Mouse (Mus musculus) hindbrain, embryonic 10.5 days (tissue): ENCODE data around the gene Gm11492. TPM values are rescaled to one million over a fixed set of nuclear protein-coding genes. Genes with fewer than 3 reads are reported as not detected.

Source experiments
- DNase-seq: peaks from one replicate; pipeline ENCODE4 v3.0.0-alpha.2; 2017; ENCODE audit warnings: low spot score
- H3K27ac ChIP-seq: fragments of 300-500 bp; sonication (generic); 2 replicates; pipeline ENCODE4 v1.5.1; 2016; ENCODE audit warnings: mild to moderate bottlenecking, moderate library complexity
- H3K27me3 ChIP-seq: fragments of 300-500 bp; sonication (generic); 2 replicates; pipeline ENCODE4 v1.6.1; 2016; ENCODE audit warnings: mild to moderate bottlenecking; ENCODE audit not compliant: poor library complexity, insufficient read depth, severe bottlenecking
- H3K36me3 ChIP-seq: fragments of 300-500 bp; sonication (generic); 2 replicates; pipeline ENCODE4 v1.6.1; 2016; ENCODE audit warnings: mild to moderate bottlenecking, moderate library complexity
- H3K4me1 ChIP-seq: fragments of 300-500 bp; sonication (generic); replicated peaks from 2 replicates; pipeline ENCODE4 v1.6.1; 2016; ENCODE audit warnings: mild to moderate bottlenecking
- H3K4me3 ChIP-seq: fragments of 300-500 bp; sonication (generic); 2 replicates; pipeline ENCODE4 v1.5.1; 2016; ENCODE audit warnings: mild to moderate bottlenecking, moderate library complexity
- H3K9me3 ChIP-seq: fragments of 300-500 bp; sonication (generic); 2 replicates; pipeline ENCODE4 v1.6.1; 2016; ENCODE audit warnings: mild to moderate bottlenecking, moderate library complexity
- WGBS: fragments of 180-500 bp; shearing (Covaris S2); methylation state at CpG from one replicate; pipeline ENCODE4 v1.1.7; 2016; 5-methylcytosine and 5-hydroxymethylcytosine counted together
- polyA plus RNA-seq: library from polyadenylated mRNA; unstranded; fragments of >200 nt; fragmentation: Nextera tagmentation; extraction: Ambion mirVana; gene quantifications from 2 replicates; pipeline ENCODE4 v1.2.1, GENCODE M21; 2016

The Gm11492 gene
- polyA plus RNA-seq, 1 experiment from 2014 or later = not detected

DNA sequence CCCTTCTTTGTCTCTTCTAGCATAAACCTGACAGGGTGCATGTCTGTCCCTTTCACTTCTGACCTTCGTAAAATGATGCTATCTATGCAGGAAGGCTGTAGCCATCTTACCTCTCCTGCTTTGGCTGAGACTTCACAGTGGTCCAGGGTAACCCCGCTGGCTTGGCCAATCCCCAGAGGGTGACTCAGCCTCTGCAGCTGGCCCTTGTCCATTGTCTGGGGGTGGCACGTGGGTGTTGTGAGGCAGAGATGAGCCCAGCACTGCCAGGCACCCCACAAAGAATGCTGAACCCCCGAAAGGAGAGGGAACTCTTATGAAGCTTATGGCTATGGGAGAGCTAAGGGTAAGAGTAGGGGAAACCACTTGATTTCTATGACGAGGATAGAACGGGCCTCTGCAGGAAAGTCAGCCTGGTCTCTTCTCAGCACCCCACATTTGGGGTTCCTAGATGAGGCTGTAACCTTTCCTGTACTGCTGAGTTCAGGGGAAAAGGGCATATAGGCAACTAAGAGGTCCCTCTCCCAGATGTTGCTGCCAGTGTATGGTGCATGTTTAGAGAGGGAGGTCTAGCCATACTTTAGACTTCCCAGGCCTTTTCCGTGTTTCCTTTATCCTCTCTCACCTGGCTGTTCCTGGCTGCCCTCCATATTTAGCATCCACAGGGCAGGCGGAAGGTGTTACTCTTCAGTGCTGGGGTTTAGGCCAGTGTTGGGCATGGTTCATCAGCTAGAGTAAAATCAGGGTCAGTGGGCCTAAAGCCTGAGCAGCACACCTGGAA is 15.7 kb downstream of the Gm11492 start:
- no peaks in the 10 kb centered on the region for H3K36me3 ChIP-seq
- peaks cover 41% of the 10 kb centered on the region for H3K4me1 ChIP-seq
- H3K9me3 ChIP-seq = no peaks in the 10 kb centered on the region
- peaks cover 21% of the 10 kb centered on the region for H3K27me3 ChIP-seq
- DNase-seq = no peak
- no peak overlapping the region for H3K4me3 ChIP-seq
- no peak overlapping the region for H3K27ac ChIP-seq
- 86% methylated on average over 8 of the region's 8 CpGs for WGBS

DNA sequence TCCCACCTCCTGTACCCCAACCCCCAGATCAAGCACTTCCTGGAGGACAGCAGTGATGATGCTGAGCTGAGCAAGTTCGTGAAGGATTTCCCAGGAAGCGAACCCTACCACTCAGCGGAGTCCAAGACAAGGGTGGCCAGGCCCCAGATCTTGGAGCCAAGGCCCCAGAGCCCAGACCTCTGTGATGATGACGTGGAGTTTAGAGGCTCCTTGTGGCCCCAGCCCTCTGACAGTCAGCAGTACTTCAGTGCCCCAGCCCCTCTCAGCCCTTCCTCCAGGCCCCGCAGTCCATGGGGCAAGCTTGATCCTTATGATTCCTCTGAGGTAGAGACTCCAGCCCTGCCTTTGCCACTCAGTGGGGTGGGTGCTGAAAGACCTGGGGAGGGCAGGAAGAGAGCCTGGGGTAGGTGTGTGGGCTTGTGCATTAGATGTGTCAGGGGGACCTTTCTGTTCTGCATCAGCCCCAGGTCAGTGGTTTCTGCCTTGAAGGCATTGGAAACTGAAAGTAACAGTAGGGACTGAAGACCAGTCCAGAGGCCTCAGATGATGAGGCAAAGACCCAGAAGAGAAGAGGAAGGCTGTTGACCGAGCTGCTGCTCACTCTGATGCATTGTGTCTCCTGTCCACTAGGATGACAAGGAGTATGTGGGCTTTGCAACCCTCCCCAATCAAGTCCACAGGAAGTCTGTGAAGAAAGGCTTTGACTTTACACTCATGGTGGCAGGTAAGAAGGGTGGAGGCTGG is 17.0 kb downstream of the Gm11492 start:
- 85% methylated on average over 6 of the region's 6 CpGs for WGBS

DNA sequence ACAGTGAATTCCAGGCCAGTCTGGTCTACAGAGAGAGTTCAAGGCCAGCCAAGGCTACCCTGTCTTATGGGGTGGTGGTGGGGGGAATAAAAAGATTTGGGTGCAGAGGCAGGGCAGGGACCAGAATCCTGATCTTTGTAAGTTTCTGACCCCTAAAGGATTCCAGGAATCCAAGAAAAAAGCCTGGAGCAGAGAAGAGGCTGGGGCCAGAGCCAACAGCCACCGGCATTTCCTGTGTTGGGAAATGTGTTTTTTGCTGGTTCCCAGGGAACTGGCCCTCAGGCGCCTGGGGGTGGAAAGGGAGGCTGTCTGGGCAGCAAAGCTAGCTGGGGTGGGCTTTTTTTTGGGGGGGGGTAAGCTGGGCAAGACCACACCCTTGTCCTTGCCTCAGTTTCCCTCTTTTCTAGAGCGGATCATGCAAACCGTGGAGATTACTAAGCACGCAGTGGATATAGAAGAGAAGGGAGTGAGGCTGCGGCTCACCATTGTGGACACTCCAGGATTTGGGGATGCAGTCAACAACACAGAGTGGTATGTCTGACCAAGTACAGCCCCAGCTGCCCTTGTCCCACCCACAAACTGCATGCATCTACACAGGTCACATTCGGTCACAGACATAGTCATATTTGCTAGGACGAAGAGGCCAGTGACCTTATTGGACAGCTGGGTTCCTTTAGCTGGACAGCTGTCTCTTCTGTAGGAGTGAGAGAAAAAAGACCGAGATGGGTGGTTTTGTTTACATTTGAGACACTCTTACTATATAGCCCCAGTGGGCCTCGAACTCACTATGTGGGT is 18.5 kb downstream of the Gm11492 start:
- H3K4me3 ChIP-seq = no peak overlapping the region
- peaks cover 29% of the 10 kb centered on the region for H3K4me1 ChIP-seq
- no peak overlapping the region for H3K27ac ChIP-seq
- no peak for DNase-seq
- H3K36me3 ChIP-seq = no peaks in the 10 kb centered on the region
- no peaks in the 10 kb centered on the region for H3K9me3 ChIP-seq
- peaks cover 5% of the 10 kb centered on the region for H3K27me3 ChIP-seq
- WGBS = 84% methylated on average over 10 of the region's 10 CpGs

More for the DNA sequence above, 17.0 kb downstream of the Gm11492 start:
- Histone ChIP-seq H3K27ac (no peak overlapping the region), H3K4me3 (no peak overlapping the region), H3K36me3 (no peaks in the 10 kb centered on the region), H3K27me3 (peaks cover 14% of the 10 kb centered on the region), H3K9me3 (no peaks in the 10 kb centered on the region), H3K4me1 (peaks cover 28% of the 10 kb centered on the region)
- no peak for DNase-seq

DNA sequence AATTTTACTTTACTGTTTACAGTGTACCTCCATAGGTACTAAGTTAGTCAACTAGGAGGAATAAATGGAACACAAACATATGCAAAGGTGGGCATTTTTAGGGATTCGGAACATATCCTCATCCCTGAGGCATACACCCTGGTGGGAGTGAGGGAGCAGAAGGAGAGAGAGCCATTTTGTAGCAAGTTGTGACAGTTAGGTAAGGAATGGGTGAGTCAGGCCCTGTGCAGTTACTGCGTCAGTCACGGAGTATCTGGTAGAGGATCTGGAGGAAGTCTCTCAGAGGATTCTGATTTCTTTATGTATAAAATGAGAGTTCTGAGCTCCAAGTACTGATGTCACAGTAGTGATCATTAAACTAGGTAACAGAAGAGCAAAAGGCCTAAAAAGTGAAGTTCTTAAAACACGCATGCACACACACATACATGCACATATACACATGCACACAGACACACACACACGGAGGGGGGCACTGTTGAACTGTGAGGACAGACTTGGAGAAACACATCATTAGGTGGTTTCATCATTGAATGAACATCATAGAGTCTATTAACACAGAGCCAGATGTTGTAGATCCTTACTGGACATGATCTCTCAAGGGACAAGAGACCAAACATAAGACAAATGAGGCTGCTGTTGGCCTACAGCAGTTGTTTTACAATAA is 20.9 kb downstream of the Gm11492 start:
- Histone ChIP-seq H3K9me3 (no peaks in the 10 kb centered on the region), H3K27ac (no peak overlapping the region), H3K4me1 (peaks cover 29% of the 10 kb centered on the region), H3K27me3 (no peaks in the 10 kb centered on the region), H3K36me3 (no peaks in the 10 kb centered on the region), H3K4me3 (no peak overlapping the region)
- DNase-seq = no peak
- whole genome bisulfite sequencing = 94% methylated on average over 5 of the region's 5 CpGs

DNA sequence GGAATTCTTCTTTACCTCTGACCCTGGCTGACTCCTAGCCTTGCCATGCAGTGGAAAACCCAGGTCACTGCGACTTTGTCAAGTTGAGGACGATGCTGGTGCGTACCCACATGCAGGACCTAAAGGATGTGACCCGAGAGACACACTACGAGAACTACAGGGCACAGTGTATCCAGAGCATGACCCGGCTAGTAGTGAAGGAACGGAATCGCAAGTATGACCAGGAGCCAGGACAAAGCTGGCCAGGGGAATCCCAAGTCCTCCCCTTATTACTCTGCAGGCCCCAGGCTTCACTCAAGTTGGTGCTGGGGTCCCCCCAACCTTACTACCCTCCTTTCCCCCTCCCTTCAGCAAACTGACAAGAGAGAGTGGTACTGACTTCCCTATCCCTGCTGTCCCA is 23.2 kb downstream of the Gm11492 start:
- WGBS = 91% methylated on average over 8 of the region's 8 CpGs
- H3K4me1 ChIP-seq = peaks cover 49% of the 10 kb centered on the region
- no peaks in the 10 kb centered on the region for H3K27me3 ChIP-seq
- H3K4me3 ChIP-seq = peak overlapping the region; percentile 81
- no peak overlapping the region for H3K27ac ChIP-seq
- H3K36me3 ChIP-seq = 0 out of 2 replicates have a peak, but pooled peaks cover 7% of the 10 kb centered on the region
- H3K9me3 ChIP-seq = no peaks in the 10 kb centered on the region
- no peak for DNase-seq

GRCm38 (mm10) chr11:87590841-87591525 is 24.5 kb downstream of the Gm11492 start:
- peak; percentile 56 for DNase-seq
- H3K27me3 ChIP-seq = no peaks in the 10 kb centered on the region
- H3K9me3 ChIP-seq = no peaks in the 10 kb centered on the region
- 0 out of 2 replicates have a peak, but pooled peaks cover 12% of the 10 kb centered on the region for H3K36me3 ChIP-seq
- 3% methylated on average over 25 of the region's 25 CpGs for WGBS
- peak overlapping the region; percentile 92 for H3K27ac ChIP-seq
- H3K4me1 ChIP-seq = peaks cover 63% of the 10 kb centered on the region
- H3K4me3 ChIP-seq = peak overlapping the region; percentile 81

DNA sequence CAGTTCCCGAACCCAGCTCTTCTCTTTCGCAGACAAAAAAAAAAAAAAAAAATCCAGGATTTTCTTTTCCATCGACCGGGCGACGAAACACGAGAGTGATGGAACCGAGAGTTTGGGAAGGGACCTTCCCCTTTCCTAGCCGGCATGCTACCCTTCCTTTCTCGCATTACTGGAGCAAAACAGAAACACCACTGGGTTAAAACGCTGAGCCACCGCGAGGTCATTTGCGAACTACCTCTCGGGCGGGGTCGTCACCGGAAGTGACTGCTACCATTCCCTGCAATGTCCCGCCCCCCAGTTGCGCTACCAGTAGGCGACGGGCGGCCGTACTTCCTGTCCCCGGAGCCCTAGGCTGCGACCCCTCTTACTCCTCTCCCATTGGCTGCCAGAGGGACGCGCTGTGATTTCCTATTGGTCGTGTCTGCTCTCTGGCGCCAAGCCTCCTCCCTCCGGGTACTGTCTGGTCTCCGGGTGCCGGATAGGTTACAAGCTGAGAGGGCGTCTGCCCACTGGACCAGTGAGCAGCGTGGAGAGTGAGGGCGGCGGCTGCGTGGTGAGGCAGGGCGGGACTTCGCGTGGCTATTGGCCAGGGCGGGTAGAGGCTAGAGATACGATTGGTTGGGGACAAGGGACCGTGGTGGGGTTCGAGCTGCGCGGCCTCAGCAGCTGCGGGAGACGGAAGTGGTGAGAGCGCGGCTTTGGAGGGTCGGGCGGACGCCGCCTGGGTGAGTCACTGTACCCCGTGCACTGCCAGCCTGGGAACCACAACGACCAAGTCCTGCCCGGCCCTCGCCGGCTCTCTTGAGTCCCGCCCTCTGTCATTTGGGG is 25.3 kb downstream of the Gm11492 start, which contains the start of gene Mtmr4:
Mtmr4 (plus strand) TSS at position 637 of the 828 bp plus-strand sequence.
- peak within 1 kb of the TSS; percentile 81 for H3K4me3 ChIP-seq
- peaks cover 70% of the 10 kb centered on the region for H3K4me1 ChIP-seq
- under 1% methylated on average over 61 of the region's 61 CpGs for WGBS
- peak; percentile 100 for DNase-seq
- no peaks in the 10 kb centered on the region for H3K27me3 ChIP-seq
- no peaks in the 10 kb centered on the region for H3K9me3 ChIP-seq
- peaks cover 17% of the 10 kb centered on the region; the same call in 1 of the 2 replicates for H3K36me3 ChIP-seq
- peak within 1 kb of the TSS; percentile 92 for H3K27ac ChIP-seq

DNA sequence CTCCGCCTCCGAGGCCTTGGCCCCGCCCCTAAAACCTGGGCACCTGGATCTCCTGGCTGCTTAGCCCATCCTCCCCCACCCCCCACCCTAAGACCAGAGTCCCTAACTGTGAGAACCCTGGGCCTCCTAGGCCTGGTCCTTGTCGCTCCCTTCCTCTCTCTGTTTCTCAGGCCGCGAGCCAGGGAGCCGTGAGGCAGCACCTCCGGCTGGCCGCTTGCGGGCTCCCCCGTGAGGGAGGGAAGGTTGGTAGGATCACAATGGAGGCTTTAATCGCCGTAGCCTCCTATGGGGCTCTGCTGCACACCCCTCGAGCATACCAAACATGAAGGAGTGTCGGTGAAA is 25.9 kb downstream of the Gm11492 start:
- H3K4me3 ChIP-seq = peak overlapping the region; percentile 81
- H3K9me3 ChIP-seq = no peaks in the 10 kb centered on the region
- DNase-seq = no peak
- H3K27me3 ChIP-seq = no peaks in the 10 kb centered on the region
- peaks cover 76% of the 10 kb centered on the region for H3K4me1 ChIP-seq
- H3K36me3 ChIP-seq = peaks cover 23% of the 10 kb centered on the region
- peak overlapping the region; percentile 92 for H3K27ac ChIP-seq
- under 1% methylated on average over 15 of the region's 15 CpGs for WGBS

DNA sequence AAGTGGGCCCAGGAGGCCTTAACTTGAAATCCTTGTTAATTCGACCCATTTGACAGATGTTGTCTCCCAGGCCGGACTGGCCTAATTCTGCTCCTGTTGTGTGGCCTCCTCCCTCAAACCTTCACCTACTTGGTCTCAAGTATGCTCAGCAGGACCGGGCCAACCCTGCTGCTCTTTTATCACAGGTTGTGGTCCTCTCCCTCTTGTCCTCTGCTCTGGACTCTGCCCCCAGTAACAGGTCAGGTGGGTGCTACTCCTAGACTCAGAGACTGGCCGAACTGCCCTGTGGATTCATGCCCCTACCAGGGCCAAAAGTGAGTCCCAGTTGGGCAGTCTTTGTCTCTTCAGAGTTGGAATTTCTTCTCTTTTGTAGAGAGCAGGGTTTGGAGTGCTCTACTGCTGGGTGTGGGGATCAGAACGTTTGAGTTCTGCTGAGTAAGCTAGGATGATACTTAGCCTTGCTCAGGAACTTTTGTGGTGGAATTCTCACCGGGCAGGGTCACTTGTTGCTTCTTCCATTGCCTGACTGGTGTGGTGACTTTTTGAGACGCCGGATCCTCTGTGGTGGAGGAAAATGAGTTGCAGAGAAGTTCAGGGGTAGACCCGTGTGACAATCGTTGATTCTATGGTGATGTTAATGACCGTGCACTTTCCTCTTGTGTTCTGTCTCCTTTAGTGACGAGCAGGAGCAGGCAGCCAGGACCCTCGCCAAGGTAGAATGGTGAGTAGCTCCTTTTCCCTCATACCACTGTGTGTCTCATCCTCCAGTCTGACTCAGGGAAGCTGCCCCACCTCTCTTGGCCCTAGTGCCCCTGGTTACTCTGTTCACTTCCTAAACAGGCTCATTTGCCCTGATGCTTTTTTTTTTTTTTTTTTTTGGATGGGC is 26.5 kb downstream of the Gm11492 start:
- Histone ChIP-seq H3K36me3 (peaks cover 29% of the 10 kb centered on the region), H3K27ac (peak overlapping the region; percentile 92), H3K4me3 (peak overlapping the region; percentile 81), H3K27me3 (no peaks in the 10 kb centered on the region), H3K4me1 (peaks cover 78% of the 10 kb centered on the region), H3K9me3 (no peaks in the 10 kb centered on the region)
- DNase-seq = no peak
- WGBS = 37% methylated on average over 13 of the region's 13 CpGs

DNA sequence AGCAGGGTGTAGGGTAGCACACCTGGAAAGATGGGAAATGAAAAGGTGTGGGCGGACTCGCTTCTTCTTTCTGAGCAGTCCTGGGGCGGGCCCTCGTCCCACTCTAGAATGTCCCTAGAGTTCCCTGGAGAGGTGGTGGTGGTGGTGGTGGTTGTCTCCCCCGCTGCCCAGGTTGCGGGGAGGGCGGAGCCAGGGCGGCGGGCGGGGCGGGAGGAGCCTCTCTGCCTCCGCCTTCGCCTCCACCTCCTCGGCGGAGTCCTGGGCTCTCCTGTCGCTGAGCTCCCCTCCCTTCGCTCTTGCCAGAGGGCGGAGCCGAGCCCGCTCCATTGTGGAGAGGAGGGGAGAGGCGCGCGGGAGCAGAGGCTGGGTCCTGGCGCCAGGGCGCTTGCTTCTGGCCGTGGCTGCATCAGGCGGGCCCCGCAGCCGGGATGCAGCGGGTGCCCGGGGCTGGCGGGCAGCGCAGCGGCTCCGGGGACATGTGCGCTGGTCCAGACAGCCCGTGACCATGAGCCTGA is 28.9 kb downstream of the Gm11492 start:
- DNase-seq = peak; percentile 89
- peaks cover 58% of the 10 kb centered on the region for H3K4me1 ChIP-seq
- no peaks in the 10 kb centered on the region for H3K9me3 ChIP-seq
- 2% methylated on average over 35 of the region's 37 CpGs for WGBS
- peak overlapping the region; percentile 96 for H3K27ac ChIP-seq
- H3K4me3 ChIP-seq = peak overlapping the region; percentile 79
- peaks cover 54% of the 10 kb centered on the region for H3K36me3 ChIP-seq
- no peaks in the 10 kb centered on the region for H3K27me3 ChIP-seq
